Mouse (Mus musculus) midbrain, embryonic 14.5 days (tissue): ENCODE results near the gene Duox1. TPM values are rescaled to one million over a fixed set of nuclear protein-coding genes. Genes with fewer than 3 reads are reported as not detected.

Source experiments
- ATAC-seq: fragments of 200-750 bp; cut with Nextera tagmentation; 2 replicates; pipeline ENCODE4 v1.8.0; 2017; ENCODE audit warnings: moderate number of reproducible peaks, moderate library complexity; ENCODE audit not compliant: low FRiP score, low TSS enrichment
- DNase-seq: peaks from one replicate; pipeline ENCODE4 v3.0.0-alpha.2; 2015
- H3K27ac ChIP-seq: fragments of 300-500 bp; sonication (generic); replicated peaks from 2 replicates; pipeline ENCODE4 v1.5.1; 2014; ENCODE audit warnings: mild to moderate bottlenecking, low read depth, low read length, moderate library complexity
- H3K27me3 ChIP-seq: fragments of 300-500 bp; sonication (generic); 2 replicates; pipeline ENCODE4 v1.6.1; 2014; ENCODE audit warnings: low read length, control low read depth, mixed read lengths; ENCODE audit not compliant: control insufficient read depth, insufficient read depth
- H3K36me3 ChIP-seq: fragments of 300-500 bp; sonication (generic); 2 replicates; pipeline ENCODE4 v1.6.1; 2014; ENCODE audit warnings: low read length, control low read depth; ENCODE audit not compliant: control insufficient read depth, insufficient read depth
- H3K4me1 ChIP-seq: fragments of 300-500 bp; sonication (generic); 2 replicates; pipeline ENCODE4 v1.6.1; 2014; ENCODE audit warnings: mild to moderate bottlenecking, antibody characterized with exemption, low read length, control low read depth; ENCODE audit not compliant: control insufficient read depth, insufficient read depth
- H3K4me2 ChIP-seq: fragments of 300-500 bp; sonication (generic); 2 replicates; pipeline ENCODE4 v1.6.1; 2014; ENCODE audit warnings: mild to moderate bottlenecking, low read length, moderate library complexity
- H3K4me3 ChIP-seq: fragments of 300-500 bp; sonication (generic); replicated peaks from 2 replicates; pipeline ENCODE4 v1.5.1; 2014; ENCODE audit warnings: low read depth, low read length
- H3K9ac ChIP-seq: fragments of 300-500 bp; sonication (generic); replicated peaks from 2 replicates; pipeline ENCODE4 v1.6.1; 2014; ENCODE audit warnings: mild to moderate bottlenecking, low read length, moderate library complexity
- H3K9me3 ChIP-seq: fragments of 300-500 bp; sonication (generic); 2 replicates; pipeline ENCODE4 v1.6.1; 2016; ENCODE audit warnings: low read length, control low read depth, mixed read lengths; ENCODE audit not compliant: control insufficient read depth
- WGBS: fragments of 180-500 bp; shearing (Covaris S2); extraction: QIAGEN DNeasy Blood & Tissue Kit; methylation state at CpG from one replicate; pipeline ENCODE4 v1.1.7; 2014; 5-methylcytosine and 5-hydroxymethylcytosine counted together
- polyA plus RNA-seq: library from polyadenylated mRNA; unstranded; fragments of >200 nt; fragmentation: Nextera tagmentation; extraction: Ambion mirVana; gene quantifications from 2 replicates; pipeline ENCODE4 v1.2.1, GENCODE M21; 2014

Gene Duox1
- polyA plus RNA-seq, 1 experiment from 2014 or later = 0.18 TPM

- no peaks in the 10 kb centered on the region for H3K36me3 ChIP-seq
- DNase-seq = peak; percentile 51
- ATAC-seq = no peak
- under 1% methylated on average over 43 of the region's 43 CpGs for WGBS
- peaks cover 28% of the 10 kb centered on the region for H3K4me1 ChIP-seq
- no peaks in the 10 kb centered on the region for H3K9me3 ChIP-seq
- H3K4me2 ChIP-seq = peak within 1 kb of the TSS; percentile 47
- peaks cover 87% of the 10 kb centered on the region for H3K27me3 ChIP-seq
- H3K4me3 ChIP-seq = peak within 1 kb of the TSS; percentile 22
- no peak within 1 kb of the TSS for H3K27ac ChIP-seq
- no peak within 1 kb of the TSS for H3K9ac ChIP-seq
These were observed 16.6 kb upstream of the Duox1 start, which contains the start of gene Duoxa2 for GRCm38 (mm10) chr2:122298596-122299490. Gene Duoxa2 (plus strand): TSS chr2:122298900.

GRCm38 (mm10) chr2:122299911-122300655, 15.4 kb upstream of the Duox1 start:
- H3K4me1 ChIP-seq = peaks cover 28% of the 10 kb centered on the region

DNA sequence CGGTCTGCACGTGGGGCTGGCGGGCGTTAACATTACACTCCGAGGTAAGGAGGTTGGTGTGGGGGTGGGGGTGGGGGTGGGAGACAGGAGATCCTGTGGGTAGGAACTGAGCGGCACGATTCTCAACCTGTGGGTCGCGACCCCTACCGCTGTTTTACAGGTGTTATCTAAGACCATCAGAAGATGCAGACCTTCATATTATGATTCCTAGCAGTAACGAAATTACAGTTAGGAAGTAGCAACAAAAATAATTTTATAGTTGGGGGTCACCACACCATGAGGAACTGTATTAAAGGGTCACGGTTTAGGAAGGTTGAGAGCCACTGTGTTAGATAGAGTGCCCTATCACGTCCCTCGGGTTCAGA, 14.8 kb upstream of the Duox1 start:
- Histone ChIP-seq H3K4me3 (peak overlapping the region; percentile 40), H3K9ac (no peak overlapping the region), H3K9me3 (no peaks in the 10 kb centered on the region), H3K27ac (no peak overlapping the region), H3K36me3 (no peaks in the 10 kb centered on the region), H3K4me2 (peak overlapping the region; percentile 82), H3K27me3 (peaks cover 75% of the 10 kb centered on the region), H3K4me1 (peaks cover 28% of the 10 kb centered on the region)
- 5% methylated on average over 14 of the region's 14 CpGs for WGBS
- DNase-seq = no peak
- ATAC-seq = no peak

More at GRCm38 (mm10) chr2:122299911-122300655, 15.4 kb upstream of the Duox1 start:
- no peak overlapping the region for H3K9ac ChIP-seq
- WGBS = 8% methylated on average over 14 of the region's 14 CpGs
- no peak overlapping the region for H3K27ac ChIP-seq
- no peak for DNase-seq
- no peak for ATAC-seq
- no peaks in the 10 kb centered on the region for H3K36me3 ChIP-seq
- no peaks in the 10 kb centered on the region for H3K9me3 ChIP-seq
- H3K27me3 ChIP-seq = peaks cover 79% of the 10 kb centered on the region
- H3K4me3 ChIP-seq = peak overlapping the region; percentile 8; the same call in 1 of the 2 replicates
- H3K4me2 ChIP-seq = no peak overlapping the region; the same call in 1 of the 2 replicates

- Histone ChIP-seq H3K9me3 (no peaks in the 10 kb centered on the region), H3K4me1 (peaks cover 28% of the 10 kb centered on the region), H3K4me2 (peak overlapping the region; percentile 82), H3K36me3 (no peaks in the 10 kb centered on the region), H3K9ac (peak overlapping the region; percentile 46), H3K4me3 (peak overlapping the region; percentile 40), H3K27me3 (peaks cover 69% of the 10 kb centered on the region), H3K27ac (no peak overlapping the region)
- 1% methylated on average over 48 of the region's 48 CpGs for WGBS
- peak; percentile 76 for DNase-seq
- ATAC-seq = peak; percentile 29; the same call in 1 of the 2 replicates
These were observed 14.2 kb upstream of the Duox1 start for GRCm38 (mm10) chr2:122301081-122301920.

DNA sequence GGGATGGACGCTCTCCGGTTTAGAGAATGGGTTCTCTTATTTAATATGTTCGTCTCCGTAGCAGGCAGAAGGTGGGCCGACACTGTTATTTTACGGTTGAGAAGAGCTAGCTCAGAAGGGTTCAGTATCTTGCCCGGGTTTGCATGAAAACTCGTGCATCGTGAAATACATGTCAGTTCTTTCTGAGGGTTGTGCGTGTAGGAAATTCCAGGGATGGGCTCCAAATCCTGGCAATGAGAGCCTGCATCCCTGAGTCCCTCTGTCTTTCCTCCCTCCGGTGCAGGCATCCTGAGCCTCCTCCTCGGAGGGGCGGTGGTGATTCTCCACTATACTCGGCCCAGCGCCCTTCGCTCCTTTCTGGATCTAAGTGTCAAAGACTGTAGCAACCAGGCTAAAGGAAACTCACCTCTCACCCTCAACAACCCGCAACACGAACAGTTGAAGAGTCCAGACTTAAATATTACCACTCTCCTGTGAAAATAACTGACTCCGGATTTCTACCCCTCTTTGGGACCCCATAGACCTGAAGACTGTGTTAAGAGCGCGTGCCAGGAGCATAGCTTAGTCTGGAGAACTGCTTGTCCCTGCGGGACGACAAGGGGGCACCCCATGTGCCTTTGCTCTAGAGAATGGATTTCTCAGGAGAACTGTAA, 13.4 kb upstream of the Duox1 start:
- ATAC-seq = no peak
- H3K27me3 ChIP-seq = peaks cover 65% of the 10 kb centered on the region
- 5% methylated on average over 23 of the region's 23 CpGs for WGBS

GRCm38 (mm10) chr2:122302574-122303241, 12.8 kb upstream of the Duox1 start:
- peaks cover 58% of the 10 kb centered on the region for H3K27me3 ChIP-seq
- H3K4me3 ChIP-seq = no peak overlapping the region
- H3K4me2 ChIP-seq = peak overlapping the region; percentile 82
- no peaks in the 10 kb centered on the region for H3K9me3 ChIP-seq
- no peak overlapping the region for H3K27ac ChIP-seq
- H3K9ac ChIP-seq = no peak overlapping the region
- DNase-seq = peak; percentile 88
- peaks cover 21% of the 10 kb centered on the region for H3K4me1 ChIP-seq
- no peaks in the 10 kb centered on the region for H3K36me3 ChIP-seq
- WGBS = 16% methylated on average over 9 of the region's 9 CpGs
- ATAC-seq = no peak; the same call in 1 of the 2 replicates

More for the DNA sequence above, 13.4 kb upstream of the Duox1 start:
- peak overlapping the region; percentile 46 for H3K9ac ChIP-seq
- no peaks in the 10 kb centered on the region for H3K36me3 ChIP-seq
- peak overlapping the region; percentile 82 for H3K4me2 ChIP-seq
- H3K4me3 ChIP-seq = peak overlapping the region; percentile 40
- peaks cover 28% of the 10 kb centered on the region for H3K4me1 ChIP-seq
- DNase-seq = no peak
- no peaks in the 10 kb centered on the region for H3K9me3 ChIP-seq
- H3K27ac ChIP-seq = no peak overlapping the region

- Histone ChIP-seq H3K27ac (no peak overlapping the region), H3K4me1 (peaks cover 15% of the 10 kb centered on the region; the same call in 1 of the 2 replicates), H3K9me3 (no peaks in the 10 kb centered on the region), H3K27me3 (peaks cover 40% of the 10 kb centered on the region), H3K4me2 (no peak overlapping the region), H3K4me3 (no peak overlapping the region), H3K9ac (no peak overlapping the region), H3K36me3 (no peaks in the 10 kb centered on the region)
- 88% methylated on average over 6 of the region's 6 CpGs for WGBS
- ATAC-seq = no peak
- DNase-seq = no peak
These were observed 10.9 kb upstream of the Duox1 start for GRCm38 (mm10) chr2:122304544-122304943.
